Mouse (Mus musculus): ENCODE data around the gene Ankrd40. TPM values are rescaled to one million over a fixed set of nuclear protein-coding genes. Genes with fewer than 3 reads are reported as not detected.

Ankrd40 gene
- polyA plus RNA-seq, 1 experiment from 2014 or later = 11.0 TPM

Other genes with a start within 250 kb of the Ankrd40 start
- gene Tob1, start 116.5 kb upstream of the Ankrd40 start, polyA plus RNA-seq (2015; fragmentation: Nextera tagmentation; extraction: Ambion mirVana) = 33.0 and 33.2 TPM in 2 replicates
- gene Wfikkn2, start 82.0 kb upstream of the Ankrd40 start, polyA plus RNA-seq (2015; fragmentation: Nextera tagmentation; extraction: Ambion mirVana) = 2.9 and 3.4 TPM in 2 replicates
- 0.54 TPM in 1 of 2 replicates, not detected in the other for gene Gm21885, start 46.1 kb upstream of the Ankrd40 start, polyA plus RNA-seq (2015; fragmentation: Nextera tagmentation; extraction: Ambion mirVana)
- 165 and 170 TPM in 2 replicates for gene Luc7l3, start 6.0 kb upstream of the Ankrd40 start, polyA plus RNA-seq (2015; fragmentation: Nextera tagmentation; extraction: Ambion mirVana)
- 0.46 and 0.90 TPM in 2 replicates for gene Abcc3, start 65.0 kb downstream of the Ankrd40 start, polyA plus RNA-seq (2015; fragmentation: Nextera tagmentation; extraction: Ambion mirVana)
- gene Cacna1g, start 146.2 kb downstream of the Ankrd40 start, polyA plus RNA-seq (2015; fragmentation: Nextera tagmentation; extraction: Ambion mirVana) = 10.5 and 12.4 TPM in 2 replicates
- gene Spata20, start 158.2 kb downstream of the Ankrd40 start, polyA plus RNA-seq (2015; fragmentation: Nextera tagmentation; extraction: Ambion mirVana) = 0.10 TPM in 1 of 2 replicates, not detected in the other
- 0.19 and 0.46 TPM in 2 replicates for gene Epn3, start 172.0 kb downstream of the Ankrd40 start, polyA plus RNA-seq (2015; fragmentation: Nextera tagmentation; extraction: Ambion mirVana)
- 2.4 and 3.6 TPM in 2 replicates for gene Mycbpap, start 193.7 kb downstream of the Ankrd40 start, polyA plus RNA-seq (2015; fragmentation: Nextera tagmentation; extraction: Ambion mirVana)
- gene Rsad1, start 221.3 kb downstream of the Ankrd40 start, polyA plus RNA-seq (2015; fragmentation: Nextera tagmentation; extraction: Ambion mirVana) = 4.4 and 5.5 TPM in 2 replicates
- 0.12 TPM in 1 of 2 replicates, not detected in the other for gene Chad, start 237.0 kb downstream of the Ankrd40 start, polyA plus RNA-seq (2015; fragmentation: Nextera tagmentation; extraction: Ambion mirVana)

Data from midbrain, embryonic 13.5 days (tissue).